Mouse (Mus musculus) neural tube, embryonic 11.5 days (tissue): ENCODE data around the gene Pes1. TPM values are rescaled to one million over a fixed set of nuclear protein-coding genes. Genes with fewer than 3 reads are reported as not detected.
"Not testable (repeated sequence)": the region's sequence is repeated elsewhere in the genome, so short reads cannot be mapped to it uniquely, and the experiment has no call there.

Experiments used
- ATAC-seq: fragments of 200-750 bp; cut with Nextera tagmentation; 2 replicates; pipeline ENCODE4 v1.8.0; 2017; ENCODE audit warnings: moderate number of reproducible peaks, mild to moderate bottlenecking, moderate TSS enrichment, moderate library complexity; ENCODE audit not compliant: insufficient read depth, low FRiP score, low TSS enrichment
- DNase-seq: peaks from one replicate; pipeline ENCODE4 v3.0.0-alpha.2; 2015; ENCODE audit warnings: low spot score
- H3K27ac ChIP-seq: fragments of 300-500 bp; sonication (generic); 2 replicates; pipeline ENCODE4 v1.5.1; 2014; ENCODE audit warnings: low read depth, mild to moderate bottlenecking, low read length
- H3K27me3 ChIP-seq: fragments of 300-500 bp; sonication (generic); 2 replicates; pipeline ENCODE4 v1.6.1; 2014; ENCODE audit warnings: mild to moderate bottlenecking, low read length, mixed read lengths; ENCODE audit not compliant: control insufficient read depth, insufficient read depth
- H3K36me3 ChIP-seq: fragments of 300-500 bp; sonication (generic); 2 replicates; pipeline ENCODE4 v1.6.1; 2014; ENCODE audit warnings: mild to moderate bottlenecking, low read length, moderate library complexity, mixed read lengths; ENCODE audit not compliant: control insufficient read depth, insufficient read depth
- H3K4me1 ChIP-seq: fragments of 300-500 bp; sonication (generic); 2 replicates; pipeline ENCODE4 v1.6.1; 2014; ENCODE audit warnings: low read length, mixed read lengths; ENCODE audit not compliant: control insufficient read depth, insufficient read depth
- H3K4me2 ChIP-seq: fragments of 300-500 bp; sonication (generic); 2 replicates; pipeline ENCODE4 v1.6.1; 2014; ENCODE audit warnings: low read depth, mild to moderate bottlenecking, moderate library complexity
- H3K4me3 ChIP-seq: fragments of 300-500 bp; sonication (generic); 2 replicates; pipeline ENCODE4 v1.5.1; 2014; ENCODE audit warnings: low read depth, low read length
- H3K9ac ChIP-seq: fragments of 300-500 bp; sonication (generic); 2 replicates; pipeline ENCODE4 v1.6.1; 2014; ENCODE audit warnings: mild to moderate bottlenecking, low read length
- H3K9me3 ChIP-seq: fragments of 300-500 bp; sonication (generic); 2 replicates; pipeline ENCODE4 v1.6.1; 2016; ENCODE audit warnings: low read length; ENCODE audit not compliant: control insufficient read depth
- WGBS: fragments of 180-500 bp; shearing (Covaris S2); extraction: QIAGEN DNeasy Blood & Tissue Kit; methylation state at CpG from one replicate; pipeline ENCODE4 v1.1.7; 2014; 5-methylcytosine and 5-hydroxymethylcytosine counted together
- polyA plus RNA-seq: library from polyadenylated mRNA; unstranded; fragments of >200 nt; fragmentation: Nextera tagmentation; extraction: Ambion mirVana; gene quantifications from 2 replicates; pipeline ENCODE4 v1.2.1, GENCODE M21; 2014

Gene Pes1
- polyA plus RNA-seq, 1 experiment from 2014 or later: 75.2 TPM

GRCm38 (mm10) chr11:3946386-3946785, 17.4 kb upstream of the Pes1 start:
- H3K4me3 ChIP-seq: no peak overlapping the region
- ATAC-seq: no peak
- H3K9me3 ChIP-seq: no peaks in the 10 kb centered on the region
- no peak overlapping the region for H3K4me2 ChIP-seq
- WGBS: 11% methylated on average over 1 of the region's 1 CpGs
- DNase-seq: no peak
- no peaks in the 10 kb centered on the region for H3K36me3 ChIP-seq
- H3K4me1 ChIP-seq: no peaks in the 10 kb centered on the region
- H3K27me3 ChIP-seq: no peaks in the 10 kb centered on the region
- H3K9ac ChIP-seq: no peak overlapping the region
- no peak overlapping the region for H3K27ac ChIP-seq

GRCm38 (mm10) chr11:3954876-3955275, 8.9 kb upstream of the Pes1 start:
- DNase-seq, ATAC-seq, H3K4me1 ChIP-seq, H3K9me3 ChIP-seq, H3K27me3 ChIP-seq, H3K36me3 ChIP-seq, H3K4me2 ChIP-seq, H3K4me3 ChIP-seq, H3K27ac ChIP-seq, H3K9ac ChIP-seq: not testable (repeated sequence)
- WGBS: 80% methylated on average over 5 of the region's 5 CpGs

GRCm38 (mm10) chr11:3955371-3955770, 8.4 kb upstream of the Pes1 start:
- not testable (repeated sequence) for H3K9ac ChIP-seq

GRCm38 (mm10) chr11:3960901-3961300, 2.9 kb upstream of the Pes1 start:
- Histone ChIP-seq H3K4me2 (no peak overlapping the region), H3K9me3 (no peaks in the 10 kb centered on the region), H3K4me1 (peaks cover 7% of the 10 kb centered on the region), H3K9ac (no peak overlapping the region), H3K36me3 (no peaks in the 10 kb centered on the region), H3K27me3 (no peaks in the 10 kb centered on the region), H3K27ac (no peak overlapping the region), H3K4me3 (no peak overlapping the region)
- DNase-seq (no peak), ATAC-seq (no peak)
- WGBS: 43% methylated on average over 2 of the region's 2 CpGs

More at GRCm38 (mm10) chr11:3955371-3955770, 8.4 kb upstream of the Pes1 start:
- 70% methylated on average over 4 of the region's 4 CpGs for WGBS
- DNase-seq, H3K9me3 ChIP-seq, H3K36me3 ChIP-seq, H3K4me1 ChIP-seq, H3K4me3 ChIP-seq, H3K27me3 ChIP-seq, H3K27ac ChIP-seq, ATAC-seq, H3K4me2 ChIP-seq: not testable (repeated sequence)

- WGBS: 66% methylated on average over 3 of the region's 3 CpGs
- Histone ChIP-seq H3K27me3 (no peaks in the 10 kb centered on the region), H3K27ac (no peak overlapping the region), H3K4me1 (peaks cover 7% of the 10 kb centered on the region), H3K4me2 (no peak overlapping the region), H3K9ac (no peak overlapping the region), H3K9me3 (no peaks in the 10 kb centered on the region), H3K4me3 (no peak overlapping the region), H3K36me3 (no peaks in the 10 kb centered on the region)
- ATAC-seq (no peak), DNase-seq (no peak)
Observed at GRCm38 (mm10) chr11:3961761-3962160, 2.0 kb upstream of the Pes1 start.

- Histone ChIP-seq H3K4me1 (peaks cover 7% of the 10 kb centered on the region), H3K4me3 (peak overlapping the region; percentile 86), H3K27ac (no peak overlapping the region), H3K4me2 (peak overlapping the region; percentile 25), H3K9me3 (no peaks in the 10 kb centered on the region), H3K27me3 (no peaks in the 10 kb centered on the region), H3K9ac (peak overlapping the region; percentile 82), H3K36me3 (no peaks in the 10 kb centered on the region)
- DNase-seq (peak; percentile 24), ATAC-seq (no peak; the same call in 1 of the 2 replicates)
- 81% methylated on average over 10 of the region's 10 CpGs for WGBS
Observed at GRCm38 (mm10) chr11:3963155-3963554, 620 bp upstream of the Pes1 start.

- no peak for DNase-seq
- WGBS: 17% methylated on average over 11 of the region's 11 CpGs
- H3K27ac ChIP-seq: no peak overlapping the region
Observed at GRCm38 (mm10) chr11:3964416-3965172, 819 bp downstream of the Pes1 start.

GRCm38 (mm10) chr11:3969837-3970236, 6.1 kb downstream of the Pes1 start:
- no peak overlapping the region for H3K9ac ChIP-seq
- WGBS: 91% methylated on average over 3 of the region's 3 CpGs
- H3K36me3 ChIP-seq: peaks cover 12% of the 10 kb centered on the region
- H3K4me1 ChIP-seq: peaks cover 2% of the 10 kb centered on the region
- H3K27me3 ChIP-seq: no peaks in the 10 kb centered on the region
- H3K4me3 ChIP-seq: no peak overlapping the region
- H3K9me3 ChIP-seq: no peaks in the 10 kb centered on the region
- DNase-seq: no peak
- no peak overlapping the region for H3K4me2 ChIP-seq
- H3K27ac ChIP-seq: no peak overlapping the region
- no peak for ATAC-seq

More at GRCm38 (mm10) chr11:3964416-3965172, 819 bp downstream of the Pes1 start:
- Histone ChIP-seq H3K9me3 (no peaks in the 10 kb centered on the region), H3K27me3 (no peaks in the 10 kb centered on the region), H3K4me3 (peak overlapping the region; percentile 86), H3K4me2 (peak overlapping the region; percentile 89), H3K9ac (peak overlapping the region; percentile 82), H3K4me1 (peaks cover 7% of the 10 kb centered on the region), H3K36me3 (no peaks in the 10 kb centered on the region)
- ATAC-seq: no peak; the same call in 1 of the 2 replicates

GRCm38 (mm10) chr11:3970361-3970760, 6.6 kb downstream of the Pes1 start:
- WGBS: 95% methylated on average over 7 of the region's 7 CpGs
- H3K4me3 ChIP-seq: no peak overlapping the region
- no peak for ATAC-seq
- peaks cover 12% of the 10 kb centered on the region for H3K36me3 ChIP-seq
- no peaks in the 10 kb centered on the region for H3K27me3 ChIP-seq
- DNase-seq: no peak
- no peaks in the 10 kb centered on the region for H3K4me1 ChIP-seq
- no peak overlapping the region for H3K9ac ChIP-seq
- no peak overlapping the region for H3K4me2 ChIP-seq
- no peaks in the 10 kb centered on the region for H3K9me3 ChIP-seq
- no peak overlapping the region for H3K27ac ChIP-seq
